Mouse (Mus musculus) neural tube, embryonic 11.5 days (tissue): ENCODE measurements around the gene Brpf1. TPM values are rescaled to one million over a fixed set of nuclear protein-coding genes. Genes with fewer than 3 reads are reported as not detected.

Experiments used
- ATAC-seq: fragments of 200-750 bp; cut with Nextera tagmentation; 2 replicates; pipeline ENCODE4 v1.8.0; 2017; ENCODE audit warnings: moderate number of reproducible peaks, mild to moderate bottlenecking, moderate TSS enrichment, moderate library complexity; ENCODE audit not compliant: insufficient read depth, low FRiP score, low TSS enrichment
- DNase-seq: peaks from one replicate; pipeline ENCODE4 v3.0.0-alpha.2; 2015; ENCODE audit warnings: low spot score
- H3K27ac ChIP-seq: fragments of 300-500 bp; sonication (generic); 2 replicates; pipeline ENCODE4 v1.5.1; 2014; ENCODE audit warnings: low read depth, mild to moderate bottlenecking, low read length
- H3K27me3 ChIP-seq: fragments of 300-500 bp; sonication (generic); 2 replicates; pipeline ENCODE4 v1.6.1; 2014; ENCODE audit warnings: mild to moderate bottlenecking, low read length, mixed read lengths; ENCODE audit not compliant: control insufficient read depth, insufficient read depth
- H3K36me3 ChIP-seq: fragments of 300-500 bp; sonication (generic); 2 replicates; pipeline ENCODE4 v1.6.1; 2014; ENCODE audit warnings: mild to moderate bottlenecking, low read length, moderate library complexity, mixed read lengths; ENCODE audit not compliant: control insufficient read depth, insufficient read depth
- H3K4me1 ChIP-seq: fragments of 300-500 bp; sonication (generic); 2 replicates; pipeline ENCODE4 v1.6.1; 2014; ENCODE audit warnings: low read length, mixed read lengths; ENCODE audit not compliant: control insufficient read depth, insufficient read depth
- H3K4me2 ChIP-seq: fragments of 300-500 bp; sonication (generic); 2 replicates; pipeline ENCODE4 v1.6.1; 2014; ENCODE audit warnings: low read depth, mild to moderate bottlenecking, moderate library complexity
- H3K4me3 ChIP-seq: fragments of 300-500 bp; sonication (generic); 2 replicates; pipeline ENCODE4 v1.5.1; 2014; ENCODE audit warnings: low read depth, low read length
- H3K9ac ChIP-seq: fragments of 300-500 bp; sonication (generic); 2 replicates; pipeline ENCODE4 v1.6.1; 2014; ENCODE audit warnings: mild to moderate bottlenecking, low read length
- H3K9me3 ChIP-seq: fragments of 300-500 bp; sonication (generic); 2 replicates; pipeline ENCODE4 v1.6.1; 2016; ENCODE audit warnings: low read length; ENCODE audit not compliant: control insufficient read depth
- WGBS: fragments of 180-500 bp; shearing (Covaris S2); extraction: QIAGEN DNeasy Blood & Tissue Kit; methylation state at CpG from one replicate; pipeline ENCODE4 v1.1.7; 2014; 5-methylcytosine and 5-hydroxymethylcytosine counted together
- polyA plus RNA-seq: library from polyadenylated mRNA; unstranded; fragments of >200 nt; fragmentation: Nextera tagmentation; extraction: Ambion mirVana; gene quantifications from 2 replicates; pipeline ENCODE4 v1.2.1, GENCODE M21; 2014

Brpf1 gene
- polyA plus RNA-seq, 1 experiment from 2014 or later: 28.4 TPM

DNA sequence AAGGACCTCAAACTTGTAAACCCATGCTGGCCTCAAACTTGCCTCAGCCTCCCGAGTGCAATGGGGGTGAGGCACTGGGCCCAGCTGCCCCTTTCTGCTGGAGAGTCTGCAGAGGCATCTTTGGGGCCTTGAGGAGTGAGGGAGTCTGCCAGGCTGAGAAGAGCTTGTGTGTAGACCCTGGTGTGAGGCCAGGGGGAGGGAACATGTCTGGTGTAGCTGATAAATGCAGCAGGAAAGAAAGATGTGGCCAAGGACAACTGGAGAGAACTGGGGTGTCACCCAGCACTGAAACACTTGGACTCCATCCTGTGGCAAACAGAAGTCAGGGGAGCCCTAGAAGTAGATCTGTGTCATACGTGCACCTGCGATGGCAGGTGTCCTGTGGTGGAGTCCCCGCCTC, 66.6 kb downstream of the Brpf1 start:
- no peak overlapping the region for H3K4me2 ChIP-seq

More for the DNA sequence above, 66.6 kb downstream of the Brpf1 start:
- no peak overlapping the region for H3K4me3 ChIP-seq
- H3K4me1 ChIP-seq: peaks cover 3% of the 10 kb centered on the region; the same call in 1 of the 2 replicates
- H3K9me3 ChIP-seq: no peaks in the 10 kb centered on the region
- no peak overlapping the region for H3K27ac ChIP-seq
- peaks cover 11% of the 10 kb centered on the region for H3K36me3 ChIP-seq
- no peak overlapping the region for H3K9ac ChIP-seq
- H3K27me3 ChIP-seq: no peaks in the 10 kb centered on the region
- ATAC-seq: no peak
- WGBS: 89% methylated on average over 4 of the region's 4 CpGs
- no peak for DNase-seq

Other genes with a start within 250 kb of the Brpf1 start
- gene Setd5, start 229.8 kb upstream of the Brpf1 start, polyA plus RNA-seq: 74.9 and 78.5 TPM in 2 replicates
- 6.7 and 6.9 TPM in 2 replicates for gene Lhfpl4, start 111.8 kb upstream of the Brpf1 start, polyA plus RNA-seq
- 47.4 and 53.5 TPM in 2 replicates for gene Mtmr14, start 69.3 kb upstream of the Brpf1 start, polyA plus RNA-seq
- 0.08 and 0.18 TPM in 2 replicates for gene Cpne9, start 24.8 kb upstream of the Brpf1 start, polyA plus RNA-seq
- 13.1 and 14.0 TPM in 2 replicates for gene Ogg1, start 19.8 kb downstream of the Brpf1 start, polyA plus RNA-seq
- gene Camk1, start 36.8 kb downstream of the Brpf1 start, polyA plus RNA-seq: 50.8 and 56.0 TPM in 2 replicates
- gene Tada3, start 70.7 kb downstream of the Brpf1 start, polyA plus RNA-seq: 56.3 and 60.7 TPM in 2 replicates
- gene Arpc4, start 71.0 kb downstream of the Brpf1 start, polyA plus RNA-seq: 202 and 215 TPM in 2 replicates
- 3.4 and 4.3 TPM in 2 replicates for gene Ttll3, start 82.1 kb downstream of the Brpf1 start, polyA plus RNA-seq
- gene Rpusd3, start 112.2 kb downstream of the Brpf1 start, polyA plus RNA-seq: 27.7 and 27.9 TPM in 2 replicates
- gene Cidec, start 128.6 kb downstream of the Brpf1 start, polyA plus RNA-seq: 0.19 TPM in 1 of 2 replicates, not detected in the other
- gene Jagn1, start 135.4 kb downstream of the Brpf1 start, polyA plus RNA-seq: 74.7 and 75.9 TPM in 2 replicates
- 0.77 and 0.78 TPM in 2 replicates for gene Il17re, start 151.3 kb downstream of the Brpf1 start, polyA plus RNA-seq
- gene Il17rc, start 164.3 kb downstream of the Brpf1 start, polyA plus RNA-seq: 3.2 and 3.4 TPM in 2 replicates
- gene Creld1, start 176.2 kb downstream of the Brpf1 start, polyA plus RNA-seq: 33.6 and 41.1 TPM in 2 replicates
- 0.91 and 0.94 TPM in 2 replicates for gene Prrt3, start 194.8 kb downstream of the Brpf1 start, polyA plus RNA-seq
- gene Emc3, start 224.5 kb downstream of the Brpf1 start, polyA plus RNA-seq: 82.4 and 89.4 TPM in 2 replicates
- 13.6 and 15.7 TPM in 2 replicates for gene Fancd2, start 224.5 kb downstream of the Brpf1 start, polyA plus RNA-seq